11 mouse cellular contexts compared by ENCODE assay signal in genomic region chr10:128380565-128380964, GRCm38 (mm10). TPM values are rescaled to one million over a fixed set of nuclear protein-coding genes. Genes with fewer than 3 reads are reported as not detected.
DNase-seq lines count a peak whose midpoint lies in the region; ATAC-seq lines count a peak whose summit lies in the region.
"Had no signal": no experiment of that assay in that cellular context is flagged by ENCODE, and none has a peak within 500 bp of the region (broad histone marks: within the 10 kb centered on the region; RNA-seq: fewer than 3 reads in every experiment).

No protein-coding gene starts in this region.

- H3K9ac ChIP-seq in hindbrain, embryonic 11.5 days (ENCODE audit: low read depth, low read length), result no peak overlapping the region
- H3K9ac ChIP-seq: forebrain, embryonic 13.5 days; hindbrain, embryonic 14.5 days had no signal

- H3K27me3 ChIP-seq in hindbrain, embryonic 11.5 days (ENCODE audit: control insufficient read depth, insufficient read depth, low read length), result no peaks in the 10 kb centered on the region
- H3K27me3 ChIP-seq: forebrain, embryonic 13.5 days had no signal

- H3K4me2 ChIP-seq in hindbrain, embryonic 11.5 days (replicated peaks; ENCODE audit: low read depth, low read length), result no peak overlapping the region
- H3K4me2 ChIP-seq: forebrain, embryonic 13.5 days; hindbrain, embryonic 14.5 days had no signal

- no peak overlapping the region for H3K4me3 ChIP-seq in hindbrain, embryonic 11.5 days (ENCODE audit: low read depth, low read length)
- H3K4me3 ChIP-seq: forebrain, embryonic 13.5 days had no signal

- no peaks in the 10 kb centered on the region for H3K9me3 ChIP-seq in hindbrain, embryonic 11.5 days (ENCODE audit: control insufficient read depth, low read length)
- H3K9me3 ChIP-seq: forebrain, embryonic 13.5 days had no signal

- peaks cover 18% of the 10 kb centered on the region for H3K36me3 ChIP-seq in hindbrain, embryonic 11.5 days (ENCODE audit: control insufficient read depth, insufficient read depth, low read length)

- WGBS in hindbrain, embryonic 11.5 days, result 87% methylated on average over 5 of the region's 5 CpGs

- peaks cover 2% of the 10 kb centered on the region; the same call in 1 of the 2 replicates for H3K4me1 ChIP-seq in hindbrain, embryonic 11.5 days (replicated peaks; ENCODE audit: control insufficient read depth, insufficient read depth, low read length)

- no peak overlapping the region for H3K27ac ChIP-seq in hindbrain, embryonic 11.5 days (ENCODE audit: low read depth, low read length)
- H3K27ac ChIP-seq: forebrain, embryonic 13.5 days; hindbrain, embryonic 14.5 days had no signal

- ATAC-seq in CD4-positive, CD25-positive, alpha-beta regulatory T cell, adult 4 months, result no peak
- no peak for ATAC-seq in hindbrain, embryonic 11.5 days (ENCODE audit: low FRiP score)
- ATAC-seq: forebrain, embryonic 13.5 days had no signal

- DNase-seq in CD4-positive, CD25-positive, alpha-beta regulatory T cell, adult 2 months (ENCODE audit: low read depth, low spot score), result peak; percentile 60
- DNase-seq in lung, postnatal 10 days, result peak; percentile 47
- no peak for DNase-seq in lung, adult 18-20 months
- peak; percentile 72 for DNase-seq in induced T-regulatory cell, adult 2 months (ENCODE audit: low read depth)
- DNase-seq in retina, embryonic 14.5 days (ENCODE audit: low spot score), result peak; percentile 23
- no peak for DNase-seq in hindbrain, embryonic 11.5 days (ENCODE audit: low spot score)
- no peak for DNase-seq in thymus, postnatal 36 days
- DNase-seq: layer of hippocampus, postnatal 36 days had no signal

RNA-seq across cellular contexts. Expression of gene Ankrd52, which starts 3.6 kb away (rescaled TPM):
- 1 to 10 TPM; 2.3 to 3.3 TPM for polyA plus RNA-seq in CD4-positive, CD25-positive, alpha-beta regulatory T cell, adult 4 months (2017; shearing (Covaris generic))
- polyA plus RNA-seq in hindbrain, embryonic 11.5 days (2014; fragmentation: Nextera tagmentation; extraction: Ambion mirVana), result 9.5 and 12.3 TPM in 2 replicates

RNA-seq across cellular contexts. Expression of gene Coq10a, which starts 11.8 kb away (rescaled TPM):
- 10 to 100 TPM; 14.5 to 15.7 TPM for polyA plus RNA-seq in CD4-positive, CD25-positive, alpha-beta regulatory T cell, adult 4 months (2017; shearing (Covaris generic))
- 23.8 and 24.5 TPM in 2 replicates for polyA plus RNA-seq in hindbrain, embryonic 11.5 days (2014; fragmentation: Nextera tagmentation; extraction: Ambion mirVana)

RNA-seq across cellular contexts. Expression of gene Slc39a5, which starts 20.5 kb away (rescaled TPM):
- not detected for polyA plus RNA-seq in CD4-positive, CD25-positive, alpha-beta regulatory T cell, adult 4 months (2017; shearing (Covaris generic))
- polyA plus RNA-seq in hindbrain, embryonic 11.5 days (2014; fragmentation: Nextera tagmentation; extraction: Ambion mirVana), result not detected in 2 replicates
- polyA plus RNA-seq: forebrain, embryonic 13.5 days; hindbrain, embryonic 14.5 days had no signal

RNA-seq across cellular contexts. Expression of gene Nabp2, which starts 30.7 kb away (rescaled TPM):
- 10 to 100 TPM; 63.3 to 77.5 TPM for polyA plus RNA-seq in CD4-positive, CD25-positive, alpha-beta regulatory T cell, adult 4 months (2017; shearing (Covaris generic))
- 125 and 130 TPM in 2 replicates for polyA plus RNA-seq in hindbrain, embryonic 11.5 days (2014; fragmentation: Nextera tagmentation; extraction: Ambion mirVana)

RNA-seq across cellular contexts. Expression of gene Rnf41, which starts 30.9 kb away (rescaled TPM):
- 10 to 100 TPM; 28.7 to 51.8 TPM for polyA plus RNA-seq in CD4-positive, CD25-positive, alpha-beta regulatory T cell, adult 4 months (2017; shearing (Covaris generic))
- polyA plus RNA-seq in hindbrain, embryonic 11.5 days (2014; fragmentation: Nextera tagmentation; extraction: Ambion mirVana), result 44.2 and 44.7 TPM in 2 replicates

Comparison
In these comparisons a context has a peak if more than half of its experiments do, and no peak if none do; other contexts are left out.
1. DNase-seq: peak in CD4-positive, CD25-positive, alpha-beta regulatory T cell, adult 2 months (single experiment), lung, postnatal 10 days (single experiment), induced T-regulatory cell, adult 2 months (single experiment) and retina, embryonic 14.5 days (single experiment); none in lung, adult 18-20 months (0 of 2), hindbrain, embryonic 11.5 days (single experiment) and thymus, postnatal 36 days (0 of 2).